ENCODE assay signal across 8 mouse cellular contexts in the genomic region with DNA sequence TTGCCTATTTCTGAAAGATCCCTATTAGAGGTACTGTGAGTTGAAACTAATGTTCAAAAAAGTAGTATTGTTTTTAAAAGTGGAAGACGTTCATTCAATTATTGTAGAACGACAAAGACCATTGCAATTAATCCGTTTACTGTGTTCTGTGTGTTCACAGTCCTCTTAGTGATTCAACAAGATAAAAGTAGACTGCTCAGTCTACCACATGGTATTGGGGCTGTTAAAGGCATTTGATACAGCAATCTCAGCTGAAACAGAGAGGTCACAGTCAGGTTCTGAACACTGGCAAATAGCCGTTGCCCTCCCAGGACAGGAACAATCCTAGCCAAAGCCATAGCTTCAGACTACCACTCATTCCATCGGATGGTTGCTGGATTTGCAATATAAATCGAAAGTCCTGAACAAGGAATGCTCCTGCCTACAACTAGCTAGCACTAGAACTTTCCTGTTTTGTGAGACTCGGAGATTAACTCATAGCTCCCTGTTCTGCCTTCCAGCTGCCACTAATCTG. TPM values are rescaled to one million over a fixed set of nuclear protein-coding genes. Genes with fewer than 3 reads are reported as not detected.
DNase-seq lines count a peak whose midpoint lies in the region; ATAC-seq lines count a peak whose summit lies in the region.

No protein-coding gene starts in this region.

- WGBS in heart, embryonic 16.5 days = 28% methylated on average over 7 of the region's 7 CpGs
- 34% methylated on average over 7 of the region's 7 CpGs for WGBS in embryonic facial prominence, embryonic 11.5 days
- 44% methylated on average over 7 of the region's 7 CpGs for WGBS in hindbrain, embryonic 13.5 days
- WGBS in midbrain, embryonic 13.5 days = 32% methylated on average over 7 of the region's 7 CpGs

- H3K9ac ChIP-seq in heart, embryonic 16.5 days (ENCODE audit: low read length) = peak overlapping the region; percentile 75
- H3K9ac ChIP-seq in embryonic facial prominence, embryonic 11.5 days (replicated peaks; ENCODE audit: low read length) = peak overlapping the region; percentile 65
- H3K9ac ChIP-seq in hindbrain, embryonic 13.5 days = peak overlapping the region; percentile 75
- H3K9ac ChIP-seq in midbrain, embryonic 13.5 days (replicated peaks) = peak overlapping the region; percentile 69

- no peaks in the 10 kb centered on the region for H3K9me3 ChIP-seq in heart, embryonic 16.5 days (replicated peaks; ENCODE audit: control insufficient read depth, low read length)
- H3K9me3 ChIP-seq in embryonic facial prominence, embryonic 11.5 days (replicated peaks; ENCODE audit: control insufficient read depth, low read length) = no peaks in the 10 kb centered on the region
- no peaks in the 10 kb centered on the region for H3K9me3 ChIP-seq in hindbrain, embryonic 13.5 days
- no peaks in the 10 kb centered on the region for H3K9me3 ChIP-seq in midbrain, embryonic 13.5 days

- H3K27ac ChIP-seq in heart, embryonic 16.5 days (ENCODE audit: low read length) = no peak overlapping the region
- H3K27ac ChIP-seq in embryonic facial prominence, embryonic 11.5 days (replicated peaks; ENCODE audit: low read depth, low read length) = no peak overlapping the region
- H3K27ac ChIP-seq in hindbrain, embryonic 13.5 days = peak overlapping the region; percentile 87; the same call in 1 of the 2 replicates
- H3K27ac ChIP-seq in midbrain, embryonic 13.5 days = no peak overlapping the region

- H3K4me3 ChIP-seq in heart, embryonic 16.5 days (ENCODE audit: low read length) = peak overlapping the region; percentile 63
- peak overlapping the region; percentile 64 for H3K4me3 ChIP-seq in embryonic facial prominence, embryonic 11.5 days (ENCODE audit: low read depth, low read length)
- peak overlapping the region; percentile 71 for H3K4me3 ChIP-seq in hindbrain, embryonic 13.5 days
- H3K4me3 ChIP-seq in midbrain, embryonic 13.5 days (replicated peaks) = peak overlapping the region; percentile 72

- H3K4me2 ChIP-seq in heart, embryonic 16.5 days (ENCODE audit: low read depth, low read length) = peak overlapping the region; percentile 91
- H3K4me2 ChIP-seq in embryonic facial prominence, embryonic 11.5 days (ENCODE audit: low read depth, low read length) = peak overlapping the region; percentile 88
- peak overlapping the region; percentile 76 for H3K4me2 ChIP-seq in hindbrain, embryonic 13.5 days
- peak overlapping the region; percentile 85 for H3K4me2 ChIP-seq in midbrain, embryonic 13.5 days (replicated peaks)

- no peak for DNase-seq in heart, postnatal 4 days
- DNase-seq in embryonic facial prominence, embryonic 11.5 days (ENCODE audit: low spot score) = no peak
- DNase-seq in c-Kit-positive CD71-positive TER-119-positive erythroid progenitor cells, embryonic 14.5 days (ENCODE audit: low spot score) = no peak
- no peak for DNase-seq in embryo, embryonic 9.5 days (ENCODE audit: extremely low spot score)

- H3K36me3 ChIP-seq in heart, embryonic 16.5 days (ENCODE audit: control insufficient read depth, insufficient read depth) = no peaks in the 10 kb centered on the region
- no peaks in the 10 kb centered on the region for H3K36me3 ChIP-seq in embryonic facial prominence, embryonic 11.5 days (replicated peaks; ENCODE audit: control insufficient read depth, insufficient read depth, low read depth, low read length)
- no peaks in the 10 kb centered on the region for H3K36me3 ChIP-seq in hindbrain, embryonic 13.5 days
- H3K36me3 ChIP-seq in midbrain, embryonic 13.5 days = no peaks in the 10 kb centered on the region

- peaks cover 6% of the 10 kb centered on the region; the same call in 1 of the 2 replicates for H3K4me1 ChIP-seq in heart, embryonic 16.5 days (ENCODE audit: control insufficient read depth, insufficient read depth, low read length)
- no peaks in the 10 kb centered on the region for H3K4me1 ChIP-seq in embryonic facial prominence, embryonic 11.5 days (ENCODE audit: control insufficient read depth, insufficient read depth, low read length)
- peaks cover 4% of the 10 kb centered on the region for H3K4me1 ChIP-seq in hindbrain, embryonic 13.5 days (replicated peaks)
- peaks cover 9% of the 10 kb centered on the region; the same call in 1 of the 2 replicates for H3K4me1 ChIP-seq in midbrain, embryonic 13.5 days (replicated peaks)

- H3K27me3 ChIP-seq in heart, embryonic 16.5 days (ENCODE audit: control insufficient read depth, insufficient read depth, low read length) = no peaks in the 10 kb centered on the region
- no peaks in the 10 kb centered on the region for H3K27me3 ChIP-seq in embryonic facial prominence, embryonic 11.5 days (ENCODE audit: control insufficient read depth, insufficient read depth, low read length)
- 0 out of 2 replicates have a peak, but pooled peaks cover 3% of the 10 kb centered on the region for H3K27me3 ChIP-seq in hindbrain, embryonic 13.5 days
- peaks cover 53% of the 10 kb centered on the region for H3K27me3 ChIP-seq in midbrain, embryonic 13.5 days

- no peak for ATAC-seq in heart, embryonic 16.5 days (replicated peaks; ENCODE audit: extremely low read depth, insufficient read depth, low FRiP score)
- ATAC-seq in embryonic facial prominence, embryonic 11.5 days (replicated peaks; ENCODE audit: insufficient number of reproducible peaks, low FRiP score, low TSS enrichment, low read depth) = no peak
- peak; percentile 30; the same call in 1 of the 2 replicates for ATAC-seq in hindbrain, embryonic 13.5 days (ENCODE audit: low FRiP score)
- peak; percentile 53 for ATAC-seq in midbrain, embryonic 13.5 days
- no peak for ATAC-seq in megakaryocyte-erythroid progenitor cell, adult 5-6 weeks (replicated peaks; ENCODE audit: low FRiP score, low TSS enrichment, poor library complexity, severe bottlenecking)

RNA-seq across cellular contexts. Expression of a gene that starts 0.5 kb away (rescaled TPM):
- polyA plus RNA-seq in heart, embryonic 16.5 days (2015; fragmentation: Nextera tagmentation; extraction: Ambion mirVana) = 7.1 and 8.6 TPM in 2 replicates
- total RNA-seq in heart, postnatal 4 days (2021) = 1 to 10 TPM; 3.1 to 3.2 TPM
- polyA plus RNA-seq in embryonic facial prominence, embryonic 11.5 days (2014; fragmentation: Nextera tagmentation; extraction: Ambion mirVana) = 45.9 and 51.5 TPM in 2 replicates
- polyA plus RNA-seq in hindbrain, embryonic 13.5 days (2015; fragmentation: Nextera tagmentation; extraction: Ambion mirVana) = 31.0 and 40.1 TPM in 2 replicates
- polyA plus RNA-seq in midbrain, embryonic 13.5 days (2015; fragmentation: Nextera tagmentation; extraction: Ambion mirVana) = 28.5 and 35.0 TPM in 2 replicates
- not detected in 2 replicates for total RNA-seq in megakaryocyte-erythroid progenitor cell, adult 5-6 weeks (2014; fragmentation: Nextera tagmentation)
- not detected in 2 replicates for total RNA-seq in megakaryocyte-erythroid progenitor cell, adult 5-6 weeks (2017)

Comparison
In these comparisons a context has a peak if more than half of its experiments do, and no peak if none do; other contexts are left out.
1. ATAC-seq: peak in hindbrain, embryonic 13.5 days (single experiment) and midbrain, embryonic 13.5 days (single experiment); none in heart, embryonic 16.5 days (single experiment), embryonic facial prominence, embryonic 11.5 days (single experiment) and megakaryocyte-erythroid progenitor cell, adult 5-6 weeks (single experiment).
2. Peak in every context shown above with its lines, with median percentiles within 50 percentile points of each other: H3K4me2 ChIP-seq, H3K4me3 ChIP-seq and H3K9ac ChIP-seq.